Mouse (Mus musculus) lung, postnatal 25 days (tissue): ENCODE measurements around the gene Exoc3l4.

ENCODE experiments used
- DNase-seq: peaks from one replicate; pipeline ENCODE4 v3.0.0; 2022; ENCODE audit warnings: low spot score

Gene Exoc3l4

DNA sequence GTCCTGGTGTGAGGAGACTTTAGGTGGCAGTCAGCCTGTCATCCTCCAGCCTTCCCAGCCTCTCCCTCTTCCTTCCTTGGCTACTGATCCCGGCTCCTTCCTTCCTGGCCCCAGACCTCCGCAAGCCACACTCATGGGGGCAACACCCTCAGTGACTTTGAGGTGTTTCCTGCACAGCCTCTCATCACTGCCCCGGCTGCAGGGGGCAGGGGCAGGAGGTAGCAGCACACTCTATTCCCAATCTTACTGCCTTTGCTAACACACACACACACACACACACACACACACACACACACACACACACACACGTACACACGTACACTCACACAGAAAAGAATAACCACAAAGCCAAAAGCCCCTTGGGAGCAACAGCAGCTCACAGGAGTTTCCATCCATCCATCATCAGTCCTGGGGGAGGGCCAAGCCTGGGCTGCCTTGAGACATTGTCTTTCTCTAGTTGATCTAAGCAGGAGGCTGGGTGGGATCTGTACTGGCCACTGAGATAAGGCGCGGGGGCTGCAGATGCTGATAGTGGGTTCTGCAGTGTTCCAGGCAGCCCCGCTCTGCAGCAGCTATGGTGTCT is 18.0 kb downstream of the Exoc3l4 start:
- peak; percentile 45 for DNase-seq

DNA sequence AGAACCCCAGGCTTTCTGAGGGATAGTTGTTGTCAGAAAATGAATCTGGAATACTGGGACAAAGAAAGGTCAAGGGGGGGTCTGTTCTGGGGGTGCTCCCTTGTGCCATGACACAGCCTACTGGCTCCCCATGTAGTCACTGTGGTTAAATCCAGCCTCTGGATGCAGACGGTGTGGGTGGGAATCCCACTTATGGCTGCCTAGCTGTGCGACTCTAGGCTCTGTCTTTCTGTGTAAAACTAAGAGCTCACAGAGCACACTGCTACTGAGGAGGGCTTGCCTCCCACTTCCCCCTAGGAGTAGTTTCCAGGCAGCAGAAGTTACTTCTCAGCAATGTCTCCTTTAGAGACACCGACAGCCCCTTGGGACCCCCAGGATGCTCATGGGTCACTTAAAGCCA is 19.4 kb downstream of the Exoc3l4 start:
- DNase-seq: no peak

DNA sequence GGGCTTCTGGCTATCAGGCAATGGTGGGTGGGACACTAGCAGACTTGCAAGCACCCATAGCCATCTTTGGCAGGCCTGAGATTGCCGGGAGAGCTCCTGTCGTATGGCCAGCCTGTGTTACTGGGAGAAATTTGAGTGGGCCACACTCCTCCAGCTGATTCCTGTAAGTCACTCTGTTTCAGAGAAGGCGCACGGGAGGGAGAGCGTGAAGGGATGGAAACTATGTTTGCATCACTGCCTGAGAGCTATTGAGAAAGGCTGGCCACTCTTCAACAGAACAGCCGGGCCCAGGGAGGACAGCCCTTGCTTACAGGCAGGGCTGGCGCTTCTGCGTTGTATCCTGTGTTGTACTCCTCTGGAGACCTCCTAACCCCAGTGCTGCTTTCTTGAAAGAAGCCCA is 19.8 kb downstream of the Exoc3l4 start:
- peak; percentile 58 for DNase-seq

DNA sequence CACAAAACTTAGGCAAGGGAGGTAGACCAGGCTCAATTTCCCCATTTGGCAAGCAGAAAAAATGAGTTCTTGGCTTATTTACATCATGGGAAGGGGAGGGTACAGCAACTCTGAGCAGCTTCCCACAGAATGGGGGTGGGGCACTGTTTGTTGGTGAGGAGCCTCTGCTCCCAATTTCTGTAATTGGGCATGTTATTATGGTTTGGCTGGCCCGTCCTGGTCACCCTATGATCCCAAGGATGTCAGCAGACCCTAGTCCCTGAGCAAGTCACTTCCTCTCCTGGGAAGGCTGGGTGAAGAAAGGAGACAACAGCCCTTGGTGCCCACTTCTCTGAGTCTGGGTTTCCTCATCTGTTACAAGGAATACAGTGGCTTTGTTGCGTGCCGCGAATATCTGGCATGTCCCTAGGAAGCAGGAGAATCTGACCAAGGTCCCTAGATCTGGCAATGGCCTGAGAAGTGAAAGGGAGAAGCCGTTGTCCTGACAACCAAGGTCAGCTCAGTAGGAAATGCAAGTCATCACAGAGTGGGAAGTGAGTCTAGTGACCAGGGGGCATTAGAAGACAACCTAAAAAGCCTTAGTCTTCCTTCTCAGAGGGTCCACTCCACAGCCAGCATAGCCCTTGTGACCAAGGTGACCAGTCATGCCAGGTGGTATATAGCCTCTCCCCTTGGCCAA is 20.5 kb downstream of the Exoc3l4 start:
- DNase-seq: peak; percentile 43

DNA sequence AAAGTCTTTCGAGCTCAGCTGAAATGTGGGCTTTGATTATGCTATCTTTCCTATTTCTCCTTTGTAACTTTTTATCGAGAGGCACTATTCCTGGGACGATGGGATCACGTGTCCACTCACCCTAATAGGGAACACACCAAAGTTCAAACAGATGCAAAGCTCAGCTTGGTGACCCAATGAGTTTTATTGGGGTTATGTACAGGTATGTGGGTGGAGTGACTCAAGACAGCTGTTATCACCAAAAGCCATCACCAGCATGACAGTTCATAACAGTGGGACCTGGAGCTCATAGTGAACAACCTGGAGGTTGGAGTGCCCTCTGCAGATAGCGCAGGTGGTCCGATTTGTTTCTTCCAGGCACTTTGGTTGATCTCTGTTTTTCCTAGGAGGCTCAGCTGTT is 22.0 kb downstream of the Exoc3l4 start:
- DNase-seq: no peak

DNA sequence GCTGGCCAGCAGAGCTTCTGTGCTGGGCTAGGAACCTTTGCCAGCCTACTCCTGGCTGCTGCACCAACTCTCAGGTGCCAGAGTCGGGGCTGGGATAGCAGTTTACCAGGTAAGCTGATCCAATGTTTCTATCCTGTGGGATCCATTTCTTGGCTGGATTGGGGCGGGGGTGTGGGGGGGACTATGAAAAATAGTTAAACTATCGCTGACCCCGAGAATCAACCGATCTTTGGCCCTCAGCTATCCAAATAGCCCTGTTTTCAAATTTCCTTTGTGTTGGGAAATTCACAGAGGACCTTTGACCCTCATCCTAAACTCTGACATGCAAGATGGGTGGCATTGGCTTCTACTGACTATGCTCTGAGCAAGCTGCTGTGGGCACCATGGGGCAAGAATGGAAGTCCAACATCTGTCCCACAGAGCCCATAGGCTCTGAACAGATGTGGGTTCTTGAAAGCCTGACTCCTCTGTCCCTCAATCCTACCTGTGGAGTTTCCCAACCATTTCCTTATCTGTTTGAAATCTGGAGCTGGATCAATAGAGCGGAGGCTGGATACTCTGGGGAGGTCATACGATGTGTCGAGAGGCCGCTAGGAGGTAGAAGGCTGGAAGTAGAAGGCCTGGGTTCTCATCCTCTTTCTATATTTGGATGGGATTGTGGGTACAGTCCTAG is 24.0 kb downstream of the Exoc3l4 start:
- no peak for DNase-seq

DNA sequence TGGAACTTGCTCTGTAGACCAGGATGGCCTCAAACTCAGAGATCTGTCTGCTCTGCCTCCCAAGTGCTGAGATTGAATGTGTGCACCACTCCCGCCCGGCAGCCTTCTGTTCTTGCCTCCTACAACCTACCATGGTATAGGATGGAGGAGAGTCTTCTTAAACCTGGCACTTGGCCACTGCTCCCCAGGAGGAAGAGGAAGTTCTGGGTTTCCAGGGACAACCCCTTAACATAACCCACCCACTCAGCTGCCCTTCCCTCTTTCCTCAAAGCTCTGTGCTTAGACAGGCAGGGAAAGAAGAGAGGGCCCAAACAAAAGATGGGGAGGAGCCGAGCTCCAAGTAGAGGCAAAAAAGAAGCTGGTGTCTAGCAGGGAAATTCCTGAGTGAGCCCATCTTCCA is 24.7 kb downstream of the Exoc3l4 start:
- no peak for DNase-seq

DNA sequence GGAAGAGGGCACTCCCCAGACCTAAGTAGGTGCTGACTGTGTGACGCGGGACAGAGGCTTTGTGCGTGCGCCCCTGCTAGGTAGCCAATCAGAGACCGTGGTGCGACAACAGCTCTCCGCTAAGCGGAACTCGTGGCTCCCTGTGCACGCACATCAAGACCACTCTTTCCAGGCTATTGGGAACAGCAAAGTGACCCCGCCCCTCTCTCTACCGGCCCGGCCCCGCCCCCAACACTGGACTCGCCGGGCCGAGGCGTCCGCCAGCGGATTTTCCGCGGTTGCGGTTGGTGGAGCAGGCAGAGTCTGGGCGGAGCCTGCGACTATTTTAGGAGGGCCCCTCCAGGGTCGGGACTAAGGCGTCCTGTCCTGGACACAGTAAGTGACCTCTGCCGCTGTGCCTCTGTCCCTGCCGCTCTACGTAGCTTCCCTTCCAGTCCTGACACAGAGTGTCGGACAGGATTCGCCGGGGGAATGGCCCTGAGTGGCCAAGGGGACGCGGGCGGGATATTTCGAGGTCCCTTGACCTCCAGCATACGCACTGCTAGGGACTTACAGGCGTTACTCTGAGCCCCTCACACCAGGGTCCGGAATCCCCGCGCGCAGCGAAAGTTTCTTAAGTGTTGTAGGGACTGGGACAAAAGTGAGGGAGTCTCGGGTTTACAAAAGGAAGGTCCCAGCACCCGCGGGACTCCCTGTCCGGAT is 25.6 kb downstream of the Exoc3l4 start, which contains the start of gene Tnfaip2:
Gene Tnfaip2 (plus strand): TSS at position 161 of the 702 bp plus-strand sequence.
- DNase-seq: peak; percentile 81

DNA sequence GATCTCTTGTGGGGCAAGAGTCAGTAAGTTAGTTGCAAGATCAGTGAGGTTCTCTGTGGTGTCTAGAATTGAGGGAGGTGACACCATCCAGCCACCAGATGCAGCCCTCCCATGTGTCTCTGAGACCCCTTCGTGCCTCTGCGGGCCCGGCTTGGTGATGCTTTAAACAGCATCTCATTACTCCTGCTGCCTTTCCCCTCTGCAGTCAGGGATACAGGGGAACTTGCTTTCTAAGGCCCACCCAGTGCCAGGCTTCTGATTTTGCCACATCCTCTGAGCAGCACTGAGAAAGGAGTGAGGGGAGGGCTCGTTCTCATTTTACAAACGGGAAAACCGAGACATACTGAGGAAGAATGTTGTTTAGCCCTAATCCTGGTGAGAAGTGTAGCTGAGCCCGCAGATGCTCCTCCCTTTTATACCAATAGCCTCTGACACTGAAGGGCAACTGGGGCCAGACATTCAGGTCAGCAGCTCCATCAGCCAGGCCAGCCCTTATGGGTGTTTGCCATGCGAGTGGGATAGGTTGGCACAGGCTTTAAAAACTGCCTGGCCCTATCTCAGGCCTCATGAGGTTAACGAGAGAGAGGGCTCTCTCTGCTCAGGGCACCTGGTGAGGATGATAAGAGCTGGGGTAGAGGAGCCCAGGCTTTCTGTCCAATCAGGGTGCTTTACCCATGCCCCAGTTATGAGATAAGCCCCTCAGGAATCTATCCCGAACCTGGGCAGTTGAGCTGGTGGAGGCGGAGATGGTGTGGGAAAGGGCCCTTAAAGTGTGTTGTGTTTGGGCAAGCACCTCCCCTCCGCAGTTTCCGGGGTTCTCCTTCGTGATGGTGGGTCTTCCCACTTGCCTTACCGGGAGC is 26.4 kb downstream of the Exoc3l4 start:
- no peak for DNase-seq

DNA sequence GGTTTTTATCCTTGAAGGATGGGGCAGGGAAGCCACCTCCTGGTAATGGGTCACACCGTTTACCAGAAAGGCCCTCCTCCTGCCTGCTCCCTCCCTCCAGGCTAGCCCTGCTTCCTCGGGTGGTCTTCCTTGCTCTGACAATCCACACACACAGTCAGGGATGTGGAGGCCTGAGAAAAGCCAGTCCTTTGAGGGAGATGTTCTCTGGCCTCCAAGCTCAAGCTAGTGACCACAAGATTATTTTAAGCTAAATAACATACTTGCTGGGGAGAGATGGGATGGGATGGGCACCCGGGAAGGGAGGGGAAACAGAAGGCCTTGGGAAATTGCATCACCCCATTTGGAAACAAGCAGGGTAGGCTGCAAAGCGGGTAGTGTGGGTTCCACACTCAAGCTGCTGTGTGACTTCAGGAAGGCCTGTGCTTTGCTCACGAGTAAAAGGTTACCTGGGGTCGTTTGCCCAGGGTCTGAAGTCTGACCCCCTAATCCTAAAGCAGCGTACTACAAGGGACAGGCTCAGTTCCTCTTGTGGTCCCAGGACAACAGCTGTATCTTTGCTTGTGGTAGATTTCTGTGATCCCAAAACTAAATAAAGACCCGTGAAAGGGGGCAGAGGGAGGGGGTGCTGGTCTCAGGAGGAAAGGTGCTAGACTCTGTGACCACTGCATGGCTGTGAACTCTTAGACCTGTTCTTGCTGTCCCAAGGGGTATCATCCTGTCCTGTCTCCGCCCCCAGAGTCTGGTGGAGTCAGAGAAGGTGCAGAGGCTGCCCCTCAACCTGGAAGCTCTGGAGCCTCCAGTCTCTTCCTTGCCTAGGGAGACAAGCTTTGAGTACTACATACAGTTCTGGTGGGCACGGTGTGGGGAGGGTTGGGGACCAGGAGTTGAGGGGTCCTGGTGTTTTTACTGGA is 27.4 kb downstream of the Exoc3l4 start:
- DNase-seq: no peak

DNA sequence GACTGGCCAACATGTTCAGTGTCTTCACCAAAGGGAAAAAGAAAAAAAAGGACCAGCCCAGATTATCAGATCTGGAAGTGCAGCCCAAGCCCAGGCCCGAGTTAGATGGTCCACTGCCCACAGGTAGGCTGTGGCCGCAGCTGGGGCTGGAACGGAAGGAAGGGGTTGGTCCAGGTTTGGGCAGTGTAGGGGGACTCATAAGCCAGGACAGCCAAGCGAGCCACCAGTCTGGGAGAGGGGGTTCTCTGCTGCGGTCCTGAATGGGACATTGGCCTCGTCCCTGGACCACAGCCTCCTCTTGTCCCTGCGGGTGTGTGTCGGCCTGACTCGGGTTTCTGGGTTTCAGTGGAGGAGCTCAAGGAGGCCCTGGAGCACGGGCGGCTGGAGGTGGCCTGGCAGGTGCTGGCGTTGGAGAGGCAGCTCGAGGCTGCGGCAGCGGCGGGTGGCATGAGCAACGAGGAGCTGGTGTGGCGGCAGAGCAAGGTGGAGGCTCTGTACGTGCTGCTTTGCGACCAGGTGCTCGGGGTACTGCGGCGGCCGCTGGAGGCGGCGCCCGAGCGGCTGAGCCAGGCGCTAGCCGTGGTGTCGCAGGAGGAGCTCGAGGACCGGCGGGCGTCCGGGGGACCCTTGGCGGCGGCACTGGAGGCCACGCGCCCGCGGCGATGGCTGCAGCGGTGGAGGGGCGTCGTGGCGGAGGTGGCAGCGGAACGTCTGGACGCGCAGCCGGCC is 28.5 kb downstream of the Exoc3l4 start:
- no peak for DNase-seq

DNA sequence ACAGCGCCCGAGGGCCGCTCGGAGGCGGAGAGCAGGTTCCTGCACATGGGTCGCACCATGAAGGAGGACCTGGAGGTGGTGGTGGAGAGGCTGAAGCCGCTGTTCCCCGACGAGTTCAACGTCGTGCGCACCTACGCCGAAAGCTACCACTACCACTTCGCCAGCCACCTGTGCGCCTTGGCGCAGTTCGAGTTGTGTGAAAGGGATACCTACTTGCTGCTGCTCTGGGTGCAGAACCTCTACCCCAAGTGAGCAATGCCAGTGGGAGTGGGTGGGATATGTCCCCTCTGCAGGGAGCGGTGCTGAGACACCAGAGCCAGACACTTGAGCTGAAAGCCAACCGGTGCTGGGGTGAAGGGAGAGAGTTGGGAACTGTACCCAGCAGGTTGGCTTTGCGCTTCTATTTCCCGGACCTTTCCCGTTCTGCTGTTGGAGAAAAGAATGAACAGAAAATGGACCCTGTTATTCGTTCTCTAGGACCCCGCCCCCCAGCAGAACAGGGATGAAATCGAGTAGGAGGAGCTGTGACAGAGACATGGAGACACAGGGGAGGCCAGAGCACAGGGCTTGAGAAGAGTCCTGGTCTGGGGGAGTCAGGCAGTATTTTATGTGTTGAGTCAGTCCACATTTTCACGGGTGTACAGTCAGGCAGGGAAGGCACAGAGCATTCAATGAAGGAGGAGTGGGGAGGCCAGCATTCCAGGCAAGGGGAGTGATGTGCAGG is 29.2 kb downstream of the Exoc3l4 start:
- no peak for DNase-seq

DNA sequence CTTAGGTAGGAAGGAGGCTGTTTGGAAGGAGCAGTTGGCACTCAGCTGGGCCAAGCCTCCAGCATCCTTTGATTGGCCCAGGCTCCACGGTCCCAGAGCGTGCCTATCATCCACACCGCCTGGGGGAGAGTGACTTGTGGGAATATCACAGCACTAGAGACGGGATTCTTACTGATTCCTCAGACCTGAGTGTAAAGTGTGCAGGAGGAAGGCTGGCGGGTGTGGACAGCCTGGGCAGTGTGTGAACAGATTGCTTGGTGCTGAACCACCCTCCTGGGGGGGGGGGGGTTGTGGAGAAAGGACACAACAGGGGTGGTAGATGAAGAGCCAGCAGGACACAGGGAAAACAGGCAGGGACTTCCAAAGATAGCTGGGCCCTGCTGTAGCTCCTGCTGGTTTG is 29.9 kb downstream of the Exoc3l4 start:
- DNase-seq: no peak

DNA sequence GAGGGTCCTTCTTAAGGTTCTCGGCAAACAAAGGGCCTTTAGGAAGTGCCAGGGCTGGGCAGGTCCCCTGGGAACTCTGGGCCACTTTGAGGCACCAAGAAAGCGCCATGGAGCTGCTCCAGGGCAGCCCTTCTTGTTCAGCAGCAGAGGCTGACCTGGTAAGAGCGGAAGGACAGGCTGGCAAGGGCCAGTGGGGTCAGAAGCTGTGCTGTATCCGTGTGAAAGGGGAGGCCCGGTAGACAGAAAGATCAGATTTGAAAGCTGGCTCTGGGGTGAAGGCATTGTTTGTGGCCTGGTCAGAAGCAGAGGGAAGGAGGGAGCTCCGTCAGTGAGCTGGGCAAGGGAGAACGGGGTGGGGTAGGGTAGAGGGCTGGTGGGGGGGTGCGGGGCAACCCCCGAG is 30.5 kb downstream of the Exoc3l4 start:
- DNase-seq: no peak

DNA sequence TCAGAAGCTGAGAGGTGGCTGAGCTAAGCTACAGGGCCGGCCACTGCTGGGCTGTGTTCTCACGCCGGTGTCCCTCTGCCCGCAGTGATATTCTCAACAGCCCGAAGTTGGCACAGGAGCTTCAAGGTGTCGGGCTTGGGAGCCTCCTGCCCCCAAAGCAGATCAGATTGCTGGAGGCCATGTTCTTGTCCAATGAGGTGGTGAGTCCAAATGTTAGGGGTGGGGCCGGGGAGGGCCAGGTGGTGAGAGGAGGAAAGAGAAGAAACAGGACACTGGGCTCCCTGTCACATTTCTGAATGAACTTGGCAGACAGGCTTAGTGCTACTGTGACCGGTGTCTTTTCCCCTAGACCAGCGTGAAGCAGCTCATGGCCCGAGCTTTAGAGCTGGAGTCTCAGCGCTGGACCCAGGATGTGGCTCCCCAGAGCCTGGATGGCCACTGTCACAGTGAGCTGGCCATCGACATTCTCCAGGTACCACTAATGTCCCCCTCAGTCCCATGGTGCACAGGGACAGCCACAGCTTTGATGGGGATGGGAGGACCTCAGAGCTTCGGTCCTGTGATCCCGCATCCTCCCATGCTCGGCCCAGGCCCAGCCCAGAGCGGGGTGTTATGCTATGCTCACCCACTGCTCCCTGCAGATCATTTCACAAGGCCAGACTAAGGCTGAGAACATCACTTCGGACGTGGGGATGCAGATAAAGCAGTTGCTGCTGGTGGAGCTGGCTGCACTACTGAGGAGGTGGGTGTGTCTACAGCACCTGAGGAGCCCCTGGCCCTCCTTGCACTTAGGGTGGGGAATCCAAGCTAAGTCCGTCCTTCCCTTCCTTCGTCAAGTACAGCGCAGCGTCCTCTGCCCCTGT is 31.3 kb downstream of the Exoc3l4 start:
- no peak for DNase-seq

DNA sequence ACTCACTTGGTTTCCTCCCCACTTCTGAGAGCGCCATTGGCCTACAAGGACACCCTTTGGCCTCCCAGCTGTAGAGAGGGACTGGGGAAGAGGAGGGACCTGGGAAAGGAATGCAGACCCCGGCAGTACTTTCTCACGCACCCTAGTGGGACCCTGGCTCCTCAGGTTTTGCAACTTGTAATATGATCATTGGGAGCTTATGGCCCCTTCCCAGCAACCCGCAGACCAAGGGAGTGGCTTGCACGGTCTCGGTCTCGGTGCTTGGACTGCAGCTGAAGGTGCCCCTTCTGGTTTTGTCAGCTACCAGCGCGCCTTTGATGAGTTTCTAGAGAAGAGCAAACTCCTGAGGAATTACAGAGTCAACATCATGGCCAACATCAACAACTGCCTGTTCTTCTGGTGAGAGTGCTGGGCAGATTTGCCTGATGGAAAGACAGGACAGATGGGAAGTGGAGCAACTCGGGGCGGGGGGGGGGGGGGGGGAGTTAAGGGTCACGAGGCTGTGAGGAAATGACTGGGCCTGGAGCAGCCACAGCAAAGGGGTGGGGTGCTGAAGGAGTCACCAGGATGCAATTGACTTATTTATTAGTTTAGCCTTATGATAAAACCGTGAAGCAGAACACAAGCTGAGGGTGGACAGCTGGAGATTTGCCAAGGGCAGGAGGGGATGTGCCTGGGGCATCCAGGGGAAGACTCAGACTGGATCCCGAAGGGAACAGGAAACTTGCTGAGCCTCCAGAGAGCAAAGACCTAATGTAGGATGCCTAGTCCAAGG is 32.3 kb downstream of the Exoc3l4 start:
- DNase-seq: peak; percentile 49

DNA sequence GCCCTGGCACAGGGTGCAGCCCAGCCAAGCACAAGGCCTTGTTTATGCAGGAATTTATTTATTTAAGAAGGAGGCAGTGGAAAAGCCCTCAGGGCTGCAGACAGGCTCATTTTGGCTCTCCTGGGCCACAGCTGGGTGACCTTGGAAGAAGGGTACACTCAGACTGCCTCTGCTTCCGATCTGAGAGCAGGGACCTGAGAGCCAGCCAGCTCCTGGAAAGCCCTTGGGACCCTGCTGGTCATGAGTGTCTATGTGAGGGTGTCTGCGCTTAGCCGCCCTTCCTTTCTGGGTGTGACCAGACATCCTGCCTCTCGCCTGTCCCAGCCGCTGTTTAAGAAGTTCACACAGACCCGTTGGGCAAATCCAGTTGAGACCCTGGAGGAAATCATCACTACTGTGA is 33.5 kb downstream of the Exoc3l4 start:
- DNase-seq: peak; percentile 45

DNA sequence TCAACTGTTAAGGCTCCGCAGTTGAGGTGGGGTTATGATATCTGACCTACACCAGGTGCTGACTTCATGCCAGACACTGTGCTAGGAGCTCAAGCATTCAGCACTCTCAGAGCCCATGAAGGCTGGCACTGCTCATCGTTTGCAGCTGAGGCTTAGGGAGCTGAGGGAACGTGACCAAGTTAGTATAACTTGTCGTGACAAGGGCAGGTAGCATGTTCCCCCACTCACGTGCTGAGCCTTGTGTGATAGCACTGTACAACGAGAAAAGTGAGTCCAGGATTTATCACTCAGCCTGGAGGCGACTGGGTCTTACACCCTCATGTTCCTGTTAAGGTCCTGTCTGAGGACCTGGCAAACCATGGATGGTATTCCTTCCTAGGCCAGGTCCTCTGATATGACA is 34.7 kb downstream of the Exoc3l4 start:
- DNase-seq: no peak
